Mouse (Mus musculus) heart, embryonic 15.5 days (tissue): Measurements from ENCODE around the gene Radil. TPM values are rescaled to one million over a fixed set of nuclear protein-coding genes. Genes with fewer than 3 reads are reported as not detected.

ENCODE experiments used
- ATAC-seq: fragments of 200-750 bp; cut with Nextera tagmentation; replicated peaks from 2 replicates; pipeline ENCODE4 v1.8.0; 2017; ENCODE audit warnings: low read depth, moderate TSS enrichment; ENCODE audit not compliant: insufficient number of reproducible peaks, insufficient read depth, low FRiP score
- H3K27ac ChIP-seq: fragments of 300-500 bp; sonication (generic); 2 replicates; pipeline ENCODE4 v1.5.1; 2015; ENCODE audit warnings: mild to moderate bottlenecking, inconsistent platforms
- H3K27me3 ChIP-seq: fragments of 300-500 bp; sonication (generic); 2 replicates; pipeline ENCODE4 v1.6.1; 2015; ENCODE audit warnings: inconsistent platforms
- H3K36me3 ChIP-seq: fragments of 300-500 bp; sonication (generic); 2 replicates; pipeline ENCODE4 v1.6.1; 2015; ENCODE audit warnings: mild to moderate bottlenecking, inconsistent platforms
- H3K4me1 ChIP-seq: fragments of 300-500 bp; sonication (generic); replicated peaks from 2 replicates; pipeline ENCODE4 v1.6.1; 2015; ENCODE audit warnings: inconsistent platforms
- H3K4me2 ChIP-seq: fragments of 300-500 bp; sonication (generic); 2 replicates; pipeline ENCODE4 v1.6.1; 2015; ENCODE audit warnings: inconsistent platforms, mild to moderate bottlenecking, moderate library complexity
- H3K4me3 ChIP-seq: fragments of 300-500 bp; sonication (generic); 2 replicates; pipeline ENCODE4 v1.5.1; 2015; ENCODE audit warnings: mild to moderate bottlenecking, inconsistent platforms
- H3K9ac ChIP-seq: fragments of 300-500 bp; sonication (generic); 2 replicates; pipeline ENCODE4 v1.6.1; 2015; ENCODE audit warnings: mild to moderate bottlenecking, inconsistent platforms
- H3K9me3 ChIP-seq: fragments of 300-500 bp; sonication (generic); replicated peaks from 2 replicates; pipeline ENCODE4 v1.6.1; 2016; ENCODE audit warnings: inconsistent platforms
- WGBS: fragments of 180-500 bp; shearing (Covaris S2); methylation state at CpG from one replicate; pipeline ENCODE4 v1.1.7; 2015; ENCODE audit warnings: mixed read lengths; 5-methylcytosine and 5-hydroxymethylcytosine counted together
- polyA plus RNA-seq: library from polyadenylated mRNA; unstranded; fragments of >200 nt; fragmentation: Nextera tagmentation; extraction: Ambion mirVana; gene quantifications from 2 replicates; pipeline ENCODE4 v1.2.1, GENCODE M21; 2015

Radil gene
- polyA plus RNA-seq, 1 experiment from 2014 or later, result 9.7 TPM

DNA sequence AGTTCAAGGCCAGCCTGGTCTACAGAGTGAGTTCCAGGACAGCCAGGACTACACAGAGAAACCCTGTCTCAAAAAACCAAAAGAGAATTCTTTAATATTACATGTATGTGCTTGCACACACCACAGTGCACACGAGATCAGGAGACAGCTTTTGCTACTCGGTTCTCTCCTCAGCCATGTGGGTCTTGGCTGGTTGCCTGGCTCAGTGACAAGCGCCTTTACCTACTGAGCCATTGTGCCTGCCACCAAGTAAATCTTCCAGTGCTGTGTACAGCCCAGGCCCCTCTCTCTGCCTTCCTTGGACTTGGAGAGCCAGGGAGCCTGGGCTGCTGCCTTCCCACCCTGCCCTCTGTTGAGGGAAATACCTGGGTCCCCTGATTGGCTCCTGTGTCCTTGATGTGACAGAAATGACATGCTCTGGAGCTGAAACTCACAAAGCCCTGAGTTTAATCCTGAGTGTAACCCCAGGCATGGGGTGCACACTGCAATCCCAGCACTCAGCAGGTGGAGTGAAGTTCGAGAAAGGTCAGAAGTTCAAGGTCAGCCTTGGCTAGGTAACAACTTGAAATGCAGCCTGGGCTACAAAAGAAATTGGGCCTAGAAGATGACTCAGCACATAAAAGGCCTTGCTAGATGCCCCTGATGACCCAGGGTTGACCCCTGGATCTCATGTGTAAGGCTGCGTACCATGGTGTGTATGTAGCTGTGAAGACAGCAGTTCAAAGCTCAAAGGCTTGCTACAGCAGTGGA, 72.9 kb downstream of the Radil start:
- no peaks in the 10 kb centered on the region; the same call in 1 of the 2 replicates for H3K36me3 ChIP-seq
- no peak overlapping the region for H3K4me3 ChIP-seq
- no peaks in the 10 kb centered on the region for H3K9me3 ChIP-seq
- no peak for ATAC-seq
- H3K27ac ChIP-seq, result no peak overlapping the region
- no peak overlapping the region for H3K4me2 ChIP-seq
- WGBS, result 78% methylated on average over 5 of the region's 5 CpGs
- H3K9ac ChIP-seq, result no peak overlapping the region
- peaks cover 19% of the 10 kb centered on the region for H3K4me1 ChIP-seq
- H3K27me3 ChIP-seq, result no peaks in the 10 kb centered on the region

GRCm38 (mm10) chr5:142477346-142477745, 73.6 kb downstream of the Radil start:
- H3K9me3 ChIP-seq, result no peaks in the 10 kb centered on the region
- H3K36me3 ChIP-seq, result no peaks in the 10 kb centered on the region; the same call in 1 of the 2 replicates
- peaks cover 19% of the 10 kb centered on the region for H3K4me1 ChIP-seq
- no peak overlapping the region for H3K9ac ChIP-seq
- H3K27me3 ChIP-seq, result no peaks in the 10 kb centered on the region
- 54% methylated on average over 12 of the region's 12 CpGs for WGBS
- peak; percentile 30; the same call in 1 of the 2 replicates for ATAC-seq
- no peak overlapping the region for H3K4me2 ChIP-seq
- H3K4me3 ChIP-seq, result no peak overlapping the region
- H3K27ac ChIP-seq, result no peak overlapping the region

DNA sequence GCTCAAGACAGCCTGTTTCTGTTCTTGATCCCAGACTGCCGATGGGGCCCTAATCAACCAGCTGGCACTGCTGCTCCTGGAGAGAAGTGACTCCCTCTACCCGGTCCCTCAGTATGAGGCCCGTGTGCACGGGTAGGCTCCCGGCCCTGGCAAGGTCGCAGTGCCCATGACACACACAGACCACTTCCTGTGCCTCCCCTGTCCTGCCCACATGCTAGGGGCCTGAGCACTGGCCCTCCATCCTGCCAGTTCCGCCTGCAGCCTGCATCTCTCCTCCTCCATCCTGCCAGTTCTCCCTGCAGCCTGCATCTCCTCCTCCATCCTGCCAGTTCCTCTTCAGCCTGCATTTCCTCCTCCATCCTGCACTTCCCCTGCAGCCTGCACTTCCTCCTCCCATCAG, 75.2 kb downstream of the Radil start:
- Histone ChIP-seq H3K4me1 (peaks cover 19% of the 10 kb centered on the region), H3K27ac (no peak overlapping the region), H3K9me3 (no peaks in the 10 kb centered on the region), H3K4me2 (no peak overlapping the region), H3K36me3 (no peaks in the 10 kb centered on the region; the same call in 1 of the 2 replicates), H3K4me3 (no peak overlapping the region), H3K9ac (no peak overlapping the region), H3K27me3 (no peaks in the 10 kb centered on the region)
- WGBS, result 70% methylated on average over 7 of the region's 7 CpGs
- ATAC-seq, result no peak

GRCm38 (mm10) chr5:142473696-142474095, 77.2 kb downstream of the Radil start:
- ATAC-seq, result no peak
- peaks cover 14% of the 10 kb centered on the region for H3K36me3 ChIP-seq

GRCm38 (mm10) chr5:142469796-142470195, 81.1 kb downstream of the Radil start:
- Histone ChIP-seq H3K27me3 (no peaks in the 10 kb centered on the region), H3K9me3 (no peaks in the 10 kb centered on the region), H3K4me2 (no peak overlapping the region), H3K36me3 (peaks cover 28% of the 10 kb centered on the region), H3K4me1 (peaks cover 4% of the 10 kb centered on the region), H3K4me3 (no peak overlapping the region), H3K9ac (no peak overlapping the region), H3K27ac (no peak overlapping the region)
- ATAC-seq, result no peak; the same call in 1 of the 2 replicates
- 85% methylated on average over 11 of the region's 11 CpGs for WGBS

More at GRCm38 (mm10) chr5:142473696-142474095, 77.2 kb downstream of the Radil start:
- 76% methylated on average over 10 of the region's 10 CpGs for WGBS
- no peak overlapping the region for H3K27ac ChIP-seq
- no peaks in the 10 kb centered on the region for H3K9me3 ChIP-seq
- no peaks in the 10 kb centered on the region for H3K27me3 ChIP-seq
- H3K4me2 ChIP-seq, result no peak overlapping the region
- H3K4me3 ChIP-seq, result no peak overlapping the region
- H3K9ac ChIP-seq, result no peak overlapping the region
- H3K4me1 ChIP-seq, result peaks cover 15% of the 10 kb centered on the region; the same call in 1 of the 2 replicates

DNA sequence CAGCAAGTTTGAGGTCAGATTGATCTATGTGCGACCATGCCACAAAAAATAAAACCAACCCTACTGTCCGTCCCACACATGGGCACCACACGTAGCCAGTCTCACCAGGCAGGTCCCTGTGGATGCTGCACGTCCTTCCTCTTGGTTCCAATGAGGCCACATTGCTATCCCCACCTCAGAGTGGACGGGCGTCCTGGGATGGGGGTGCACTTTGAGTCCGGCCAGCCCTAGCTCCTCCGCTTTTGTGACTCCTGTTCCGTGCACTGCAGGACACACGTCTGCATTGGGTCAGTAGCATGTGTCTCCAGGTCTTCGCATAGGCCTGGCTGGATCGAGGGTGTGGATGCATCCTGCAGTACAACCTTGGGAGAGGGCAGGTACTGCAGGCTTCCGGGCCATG, 82.5 kb downstream of the Radil start:
- Histone ChIP-seq H3K9ac (no peak overlapping the region), H3K4me3 (no peak overlapping the region), H3K27ac (no peak overlapping the region), H3K4me2 (no peak overlapping the region), H3K4me1 (peaks cover 12% of the 10 kb centered on the region), H3K27me3 (no peaks in the 10 kb centered on the region), H3K9me3 (no peaks in the 10 kb centered on the region), H3K36me3 (peaks cover 28% of the 10 kb centered on the region)
- WGBS, result 92% methylated on average over 13 of the region's 13 CpGs
- ATAC-seq, result no peak

DNA sequence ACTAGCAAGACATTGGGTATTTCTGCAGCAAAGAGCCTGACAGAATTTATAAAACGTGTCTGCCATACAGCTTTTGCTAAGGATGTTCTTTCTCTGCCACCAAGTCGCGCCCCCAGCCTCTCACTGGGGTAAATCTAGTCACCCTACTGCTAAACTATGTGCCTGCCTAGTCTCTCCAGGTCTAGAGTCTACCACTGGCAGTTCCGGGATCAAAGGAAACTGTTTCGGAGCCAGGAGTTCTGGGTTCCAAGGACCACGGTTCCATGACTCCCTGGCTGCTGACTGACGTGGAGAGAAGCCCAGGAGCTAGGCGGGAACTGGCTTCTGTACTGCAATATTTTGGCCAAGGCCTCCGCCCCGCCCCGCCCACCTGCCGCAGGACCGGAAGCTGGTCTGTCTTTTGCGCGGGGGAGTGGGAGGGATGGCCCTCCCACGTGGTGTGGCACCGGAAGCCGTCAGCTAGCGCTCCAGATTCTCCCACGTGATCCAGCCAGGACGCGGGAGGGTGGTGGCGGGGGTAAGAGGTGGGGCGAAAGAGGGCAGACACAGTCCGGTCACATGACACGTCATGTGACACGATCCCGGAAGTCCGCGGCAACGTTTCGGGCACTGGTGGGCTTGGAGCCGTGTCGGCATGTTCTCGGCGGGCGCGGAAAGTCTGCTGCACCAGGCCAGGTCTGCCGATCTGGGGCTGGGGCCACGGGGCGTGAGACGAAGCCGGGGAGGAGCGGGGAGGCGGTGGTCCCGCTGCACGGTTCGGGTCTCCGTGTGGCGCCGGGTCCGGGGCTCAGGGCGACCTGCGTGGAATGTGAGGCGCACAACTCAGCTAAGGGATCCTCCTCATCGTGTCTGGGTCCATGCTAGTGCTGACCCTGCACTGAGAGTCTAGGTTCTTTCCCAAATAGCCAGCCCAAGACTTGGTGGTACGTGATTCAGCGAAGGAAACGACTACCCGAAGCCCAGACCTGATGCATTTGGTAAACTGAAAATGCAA, 87.1 kb downstream of the Radil start, which contains the start of gene Ap5z1:
Ap5z1 (plus strand) TSS at position 484 of the 994 bp plus-strand sequence.
- 1% methylated on average over 60 of the region's 60 CpGs for WGBS

GRCm38 (mm10) chr5:142463011-142463410, 87.9 kb downstream of the Radil start:
- Histone ChIP-seq H3K4me2 (peak overlapping the region; percentile 87), H3K9ac (no peak overlapping the region), H3K4me1 (peaks cover 14% of the 10 kb centered on the region), H3K9me3 (no peaks in the 10 kb centered on the region), H3K36me3 (peaks cover 17% of the 10 kb centered on the region; the same call in 1 of the 2 replicates), H3K4me3 (peak overlapping the region; percentile 81), H3K27ac (peak overlapping the region; percentile 93), H3K27me3 (no peaks in the 10 kb centered on the region)
- 85% methylated on average over 6 of the region's 6 CpGs for WGBS
- no peak for ATAC-seq

More for the DNA sequence above, 87.1 kb downstream of the Radil start, which contains the start of gene Ap5z1:
- peak; percentile 91 for ATAC-seq
- Histone ChIP-seq H3K4me1 (peaks cover 14% of the 10 kb centered on the region), H3K27me3 (no peaks in the 10 kb centered on the region), H3K4me3 (peak within 1 kb of the TSS; percentile 81), H3K9ac (peak within 1 kb of the TSS; percentile 75), H3K9me3 (no peaks in the 10 kb centered on the region), H3K36me3 (peaks cover 19% of the 10 kb centered on the region; the same call in 1 of the 2 replicates), H3K4me2 (peak within 1 kb of the TSS; percentile 87), H3K27ac (peak within 1 kb of the TSS; percentile 93)

GRCm38 (mm10) chr5:142462641-142462948, 88.3 kb downstream of the Radil start:
- Histone ChIP-seq H3K27me3 (no peaks in the 10 kb centered on the region), H3K4me2 (no peak overlapping the region), H3K9me3 (no peaks in the 10 kb centered on the region), H3K4me1 (peaks cover 14% of the 10 kb centered on the region), H3K9ac (no peak overlapping the region), H3K36me3 (peaks cover 17% of the 10 kb centered on the region; the same call in 1 of the 2 replicates), H3K27ac (no peak overlapping the region), H3K4me3 (no peak overlapping the region)
- ATAC-seq, result no peak
- WGBS, result 93% methylated on average over 2 of the region's 2 CpGs

GRCm38 (mm10) chr5:142461942-142462640, 88.8 kb downstream of the Radil start:
- Histone ChIP-seq H3K4me1 (peaks cover 18% of the 10 kb centered on the region), H3K4me2 (no peak overlapping the region), H3K27me3 (no peaks in the 10 kb centered on the region), H3K36me3 (peaks cover 18% of the 10 kb centered on the region; the same call in 1 of the 2 replicates), H3K4me3 (no peak overlapping the region), H3K27ac (no peak overlapping the region), H3K9ac (no peak overlapping the region), H3K9me3 (no peaks in the 10 kb centered on the region)
- 91% methylated on average over 7 of the region's 7 CpGs for WGBS
- no peak for ATAC-seq
